Mouse (Mus musculus) brain, embryonic 18.5 days (tissue): ENCODE results near the gene Dtymk.
"Not testable (repeated sequence)": the region's sequence is repeated elsewhere in the genome, so short reads cannot be mapped to it uniquely, and the experiment has no call there.

Experiments
- DNase-seq: peaks from one replicate; pipeline ENCODE4 v3.0.0-alpha.2; 2012; ENCODE audit warnings: low read depth, low spot score

The Dtymk gene

GRCm38 (mm10) chr1:93801741-93802238, at the start of gene Dtymk:
Gene Dtymk (minus strand): TSS chr1:93801934.
- DNase-seq, result peak; percentile 91

DNA sequence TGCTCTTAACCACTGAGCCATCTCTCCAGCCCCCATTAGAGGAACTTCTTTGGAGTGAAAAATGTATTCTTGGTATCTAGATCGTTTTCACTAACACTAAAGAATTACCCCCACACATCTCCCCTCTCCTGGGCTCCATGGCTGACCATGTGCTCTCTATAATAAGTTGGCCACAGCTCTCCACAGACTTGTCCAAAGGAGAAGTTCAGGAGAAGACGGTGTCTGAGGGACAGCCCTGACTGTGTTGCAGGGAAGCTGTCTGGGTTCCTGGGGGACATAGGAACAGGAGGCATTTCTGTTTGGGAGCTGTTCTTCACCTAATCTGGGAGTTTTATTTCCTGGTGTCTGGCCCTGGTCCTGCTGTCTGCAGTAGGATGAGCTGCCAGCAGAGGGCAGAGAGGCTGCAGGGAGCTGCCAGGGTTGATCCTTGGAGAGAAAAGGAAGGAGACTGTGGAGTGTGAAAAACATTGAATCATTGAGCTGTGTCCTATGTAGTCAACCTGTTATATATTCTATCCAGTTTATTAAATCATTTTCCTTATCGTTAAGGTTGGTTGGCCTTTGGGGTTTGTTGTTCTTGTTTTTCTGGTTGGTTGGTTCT, 44.1 kb upstream of the Dtymk start:
- not testable (repeated sequence) for DNase-seq

DNA sequence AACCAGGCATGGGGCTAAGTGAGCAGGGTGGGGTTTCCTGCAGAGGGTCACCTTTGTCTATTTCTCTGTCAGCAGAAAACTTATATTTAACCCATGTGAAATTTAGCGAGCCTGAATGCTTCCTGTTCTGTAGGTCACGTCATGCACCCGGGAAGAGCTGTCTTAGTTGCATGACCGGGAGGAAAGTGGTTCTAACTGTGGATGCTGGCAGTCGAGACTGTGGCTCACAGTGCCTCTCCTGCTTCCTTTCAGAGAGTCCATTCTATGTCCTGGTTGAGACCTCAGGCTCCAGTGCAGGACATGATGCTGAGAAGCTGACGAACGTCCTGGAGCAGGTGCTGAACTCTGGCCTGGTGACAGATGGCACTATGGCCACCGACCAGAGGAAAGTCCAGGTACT, 36.8 kb upstream of the Dtymk start:
- not testable (repeated sequence) for DNase-seq

DNA sequence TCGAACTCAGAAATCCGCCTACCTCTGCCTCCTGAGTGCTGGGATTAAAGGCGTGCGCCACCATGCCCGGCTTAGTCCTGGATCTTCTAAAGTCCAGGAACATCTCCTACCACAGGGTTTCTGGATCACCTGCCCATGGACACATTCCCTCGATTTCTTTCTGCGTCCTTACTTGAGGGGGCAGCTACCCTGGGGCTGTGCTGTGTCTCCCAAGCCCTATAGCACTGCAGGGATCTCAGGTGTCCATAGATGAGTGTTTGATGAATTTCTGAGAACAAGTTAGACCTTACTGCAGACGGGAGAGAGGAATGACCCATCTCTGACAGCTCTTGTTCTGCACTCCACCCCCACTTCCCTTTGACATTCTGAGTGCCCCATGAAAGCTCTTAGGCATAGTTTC, 35.6 kb upstream of the Dtymk start:
- DNase-seq, result no peak

- no peak for DNase-seq
Observed at GRCm38 (mm10) chr1:93836532-93836913, 34.8 kb upstream of the Dtymk start.

GRCm38 (mm10) chr1:93835876-93836531, 34.3 kb upstream of the Dtymk start:
- DNase-seq, result no peak

GRCm38 (mm10) chr1:93835211-93835610, 33.5 kb upstream of the Dtymk start:
- no peak for DNase-seq

DNA sequence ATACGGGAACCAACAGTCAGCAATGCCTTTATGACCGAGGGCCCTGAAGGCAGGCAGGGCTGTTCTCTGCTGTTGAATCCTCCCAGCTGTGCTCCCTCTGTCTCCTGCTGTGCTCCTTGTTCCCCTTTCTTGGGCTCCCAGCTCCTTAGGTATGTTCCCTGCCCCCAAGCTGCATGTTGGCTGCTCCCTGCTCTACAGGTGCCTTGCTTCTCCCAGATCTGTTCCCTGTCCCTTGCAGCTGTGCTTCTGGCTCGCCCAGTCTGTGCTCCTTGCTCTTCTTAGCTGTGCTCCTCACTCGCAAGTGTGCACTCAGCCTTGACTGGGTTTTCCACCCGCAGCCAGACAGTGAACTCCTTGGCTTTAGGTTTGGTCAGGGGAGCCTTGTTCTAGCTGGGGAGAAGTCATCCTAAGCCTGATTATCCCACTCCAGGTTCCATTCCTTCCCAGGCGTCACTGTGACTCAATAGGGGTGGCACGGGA, 33.0 kb upstream of the Dtymk start:
- DNase-seq, result no peak

- DNase-seq, result not testable (repeated sequence)
Observed at GRCm38 (mm10) chr1:93832754-93833360, 31.1 kb upstream of the Dtymk start.

DNA sequence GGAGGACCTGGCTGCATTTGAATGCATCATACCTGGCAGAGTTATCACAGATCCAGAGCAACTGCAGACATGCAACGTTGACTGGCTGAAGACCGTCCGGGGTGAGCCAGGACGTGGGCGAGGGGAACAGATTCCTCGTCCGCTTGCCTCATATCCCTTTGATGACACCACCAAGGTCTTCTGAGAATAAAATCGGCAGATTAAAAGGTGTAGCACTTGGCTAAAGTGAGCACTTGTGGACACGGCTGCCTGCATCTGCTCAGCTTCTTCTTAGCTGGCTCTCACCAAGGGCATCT, 24.8 kb upstream of the Dtymk start:
- DNase-seq, result no peak

GRCm38 (mm10) chr1:93825771-93826539, 24.2 kb upstream of the Dtymk start:
- DNase-seq, result no peak

- peak; percentile 95 for DNase-seq
Observed at GRCm38 (mm10) chr1:93825105-93825674, 23.5 kb upstream of the Dtymk start.

- no peak for DNase-seq
Observed at GRCm38 (mm10) chr1:93824609-93825008, 22.9 kb upstream of the Dtymk start, which contains the start of gene D2hgdh. Gene D2hgdh (plus strand): TSS chr1:93824909.

- DNase-seq, result no peak
Observed at GRCm38 (mm10) chr1:93823796-93824495, 22.2 kb upstream of the Dtymk start.

GRCm38 (mm10) chr1:93818722-93819121, 17.0 kb upstream of the Dtymk start:
- DNase-seq, result no peak

- no peak for DNase-seq
Observed at GRCm38 (mm10) chr1:93817823-93818532, 16.2 kb upstream of the Dtymk start.

- DNase-seq, result no peak
Observed at GRCm38 (mm10) chr1:93811495-93812039, 9.8 kb upstream of the Dtymk start.

DNA sequence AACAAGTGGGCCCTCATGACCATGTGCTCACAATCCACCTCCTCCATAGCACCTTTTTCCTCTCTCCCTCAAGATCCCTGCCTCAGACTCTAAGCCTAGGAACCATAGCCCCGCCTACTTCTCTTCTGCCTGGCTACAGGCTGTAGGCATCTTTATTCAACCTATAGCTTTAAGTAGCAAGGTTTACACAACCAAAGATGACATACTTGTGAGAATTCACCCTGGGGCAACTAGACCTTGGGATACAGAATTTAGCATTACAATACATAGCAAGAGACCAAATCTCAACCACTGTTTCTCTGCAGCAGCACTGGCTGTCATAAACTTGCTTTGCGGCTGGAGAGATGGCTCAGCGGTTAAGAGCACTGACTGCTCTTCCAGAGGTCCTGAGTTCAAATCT, 8.3 kb upstream of the Dtymk start:
- no peak for DNase-seq

DNA sequence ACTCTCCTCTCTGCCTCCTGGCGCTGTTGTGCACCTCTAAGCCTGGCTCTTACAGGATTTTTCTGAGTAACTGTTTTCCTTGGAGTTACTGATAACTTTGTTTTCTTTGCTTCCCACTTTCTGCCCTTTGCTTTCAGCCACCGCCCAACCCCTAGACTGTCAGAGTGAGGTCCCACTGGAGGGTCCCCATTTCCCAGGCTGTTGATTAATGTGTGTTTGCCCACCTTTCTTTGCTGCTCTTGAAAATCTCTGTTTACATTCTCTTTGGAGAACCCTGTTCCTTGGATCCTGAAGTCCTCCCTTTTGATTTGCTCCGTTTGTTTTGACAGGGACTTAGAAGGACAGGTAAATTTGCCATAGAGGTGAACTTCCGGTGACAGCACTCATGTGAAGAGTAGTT, 7.1 kb upstream of the Dtymk start:
- DNase-seq, result no peak

DNA sequence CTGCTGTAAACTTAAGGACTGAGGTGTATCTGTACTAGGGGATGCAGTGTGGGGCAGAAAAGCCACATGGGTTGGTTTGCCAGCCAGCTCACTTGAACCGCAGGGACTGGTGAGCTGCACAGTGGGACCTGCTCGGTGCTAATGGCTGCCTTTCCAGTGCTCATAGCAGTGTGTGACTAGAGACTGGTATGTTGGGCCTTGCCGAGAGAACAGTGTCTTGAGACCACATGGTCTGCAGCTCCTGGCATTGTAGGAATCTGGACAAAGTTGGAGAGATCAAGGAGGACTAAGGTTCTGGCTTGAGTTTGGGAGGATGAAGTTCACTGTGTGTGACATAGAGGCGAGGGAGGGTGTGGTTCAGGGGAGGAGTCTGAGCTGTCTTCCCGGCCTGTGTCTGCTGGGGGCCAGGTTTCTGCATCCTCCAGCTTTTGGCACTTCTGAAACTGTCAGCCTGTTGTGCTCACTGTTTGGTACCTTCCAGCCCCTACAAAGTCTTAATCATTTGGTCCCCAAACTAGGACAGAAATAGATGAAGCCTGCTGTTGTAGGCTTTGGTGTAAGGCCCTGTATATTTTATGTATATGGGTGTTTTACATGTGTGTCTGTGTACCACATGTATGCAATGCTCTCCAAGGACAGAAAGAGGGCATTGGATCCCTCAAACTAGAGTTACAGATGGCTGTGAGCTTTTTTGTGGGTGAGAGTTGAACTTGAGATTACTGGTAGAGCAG, 3.7 kb upstream of the Dtymk start:
- no peak for DNase-seq
